Mouse (Mus musculus) heart, embryonic 16.5 days (tissue): ENCODE data around the gene Cisd3. TPM values are rescaled to one million over a fixed set of nuclear protein-coding genes. Genes with fewer than 3 reads are reported as not detected.
"Not testable (repeated sequence)": the region's sequence is repeated elsewhere in the genome, so short reads cannot be mapped to it uniquely, and the experiment has no call there.

Experiments
- ATAC-seq: fragments of 200-750 bp; cut with Nextera tagmentation; replicated peaks from 2 replicates; pipeline ENCODE4 v1.8.0; 2017; ENCODE audit warnings: moderate number of reproducible peaks; ENCODE audit not compliant: insufficient read depth, low FRiP score; ENCODE audit errors: extremely low read depth
- H3K27ac ChIP-seq: fragments of 300-500 bp; sonication (generic); 2 replicates; pipeline ENCODE4 v1.5.1; 2014; ENCODE audit warnings: mild to moderate bottlenecking, low read length, control low read depth, moderate library complexity
- H3K27me3 ChIP-seq: fragments of 300-500 bp; sonication (generic); 2 replicates; pipeline ENCODE4 v1.6.1; 2014; ENCODE audit warnings: low read length, mixed read lengths; ENCODE audit not compliant: control insufficient read depth, insufficient read depth
- H3K36me3 ChIP-seq: fragments of 300-500 bp; sonication (generic); 2 replicates; pipeline ENCODE4 v1.6.1; 2014; ENCODE audit not compliant: control insufficient read depth, insufficient read depth
- H3K4me1 ChIP-seq: fragments of 300-500 bp; sonication (generic); 2 replicates; pipeline ENCODE4 v1.6.1; 2014; ENCODE audit warnings: low read length, mixed read lengths; ENCODE audit not compliant: control insufficient read depth, insufficient read depth
- H3K4me2 ChIP-seq: fragments of 300-500 bp; sonication (generic); 2 replicates; pipeline ENCODE4 v1.6.1; 2014; ENCODE audit warnings: low read depth, mild to moderate bottlenecking, control low read depth, low read length
- H3K4me3 ChIP-seq: fragments of 300-500 bp; sonication (generic); 2 replicates; pipeline ENCODE4 v1.5.1; 2014; ENCODE audit warnings: mild to moderate bottlenecking, control low read depth, low read length
- H3K9ac ChIP-seq: fragments of 300-500 bp; sonication (generic); 2 replicates; pipeline ENCODE4 v1.6.1; 2014; ENCODE audit warnings: low read length, control low read depth
- H3K9me3 ChIP-seq: fragments of 300-500 bp; sonication (generic); replicated peaks from 2 replicates; pipeline ENCODE4 v1.6.1; 2016; ENCODE audit warnings: low read length; ENCODE audit not compliant: control insufficient read depth
- WGBS: fragments of 180-500 bp; shearing (Covaris S2); extraction: QIAGEN DNeasy Blood & Tissue Kit; methylation state at CpG from one replicate; pipeline ENCODE4 v1.1.7; 2014; 5-methylcytosine and 5-hydroxymethylcytosine counted together
- polyA plus RNA-seq: library from polyadenylated mRNA; unstranded; fragments of >200 nt; fragmentation: Nextera tagmentation; extraction: Ambion mirVana; gene quantifications from 2 replicates; pipeline ENCODE4 v1.2.1, GENCODE M21; 2015

The Cisd3 gene
- polyA plus RNA-seq: 81.1 and 86.1 TPM in 2 replicates

DNA sequence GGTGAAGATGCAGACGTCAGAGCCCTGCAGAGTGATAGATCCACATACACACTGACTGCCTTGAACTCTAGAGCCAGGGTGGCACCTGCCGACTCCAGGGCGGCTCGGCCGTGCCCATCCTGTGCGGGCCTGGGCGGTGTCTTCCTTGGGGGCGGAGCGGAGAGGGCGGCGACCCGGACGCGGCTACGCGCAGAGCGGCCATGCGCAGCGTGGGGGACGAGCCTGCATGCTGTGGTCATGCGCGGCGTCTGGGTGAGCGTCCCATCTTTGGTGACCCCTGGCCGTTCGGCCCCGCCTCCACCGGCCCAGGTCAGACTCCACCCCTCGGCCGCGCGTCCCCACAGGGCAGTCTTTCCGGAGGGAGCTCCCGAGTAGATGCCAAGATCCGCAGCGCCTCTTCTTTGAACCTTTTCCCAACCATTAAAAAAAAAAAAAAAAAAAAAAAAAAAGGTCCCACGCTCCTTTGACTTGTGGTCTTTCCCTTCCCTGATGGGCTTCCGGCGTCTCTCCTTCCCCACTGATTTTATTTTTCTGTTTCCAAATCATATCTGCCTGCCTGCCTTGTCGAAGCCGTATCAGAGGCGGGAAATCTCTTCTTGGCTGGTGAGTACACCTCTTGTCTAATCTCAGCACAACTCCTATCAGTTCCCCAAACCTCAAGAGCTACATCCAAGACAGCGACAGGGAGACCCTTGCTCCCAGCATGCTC, at the start of gene Cisd3:
TSS of gene Cisd3 (plus strand) at position 214 of the 709 bp plus-strand sequence.
- Histone ChIP-seq H3K4me3 (peak within 1 kb of the TSS; percentile 51), H3K9me3 (no peaks in the 10 kb centered on the region), H3K9ac (peak within 1 kb of the TSS; percentile 64), H3K27me3 (no peaks in the 10 kb centered on the region), H3K4me1 (peaks cover 24% of the 10 kb centered on the region), H3K27ac (peak within 1 kb of the TSS; percentile 79), H3K4me2 (peak within 1 kb of the TSS; percentile 78), H3K36me3 (peaks cover 18% of the 10 kb centered on the region)
- peak; percentile 90 for ATAC-seq
- under 1% methylated on average over 43 of the region's 43 CpGs for WGBS

DNA sequence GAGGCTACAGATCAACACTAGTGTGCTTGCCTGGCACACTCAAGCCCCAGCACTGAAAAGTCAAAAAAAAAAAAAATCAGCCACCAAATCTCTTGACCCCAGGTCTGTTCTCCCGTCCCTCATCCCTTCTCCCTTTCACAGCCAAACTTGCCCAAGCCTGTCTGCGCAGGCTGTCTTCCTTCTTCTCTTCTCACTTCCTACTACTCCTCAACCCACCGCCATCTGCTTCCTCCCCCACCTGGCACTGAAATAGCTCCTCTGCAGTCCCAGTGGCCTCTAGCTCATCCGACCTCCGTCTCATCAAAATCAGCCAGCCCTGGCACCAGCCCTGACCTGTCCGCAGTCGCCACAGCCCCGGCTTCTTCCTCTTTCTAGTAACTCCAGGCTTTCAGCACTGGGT, 44.0 kb upstream of the Cisd3 start:
- WGBS: 40% methylated on average over 8 of the region's 8 CpGs
- Histone ChIP-seq H3K27me3 (no peaks in the 10 kb centered on the region), H3K4me2 (no peak overlapping the region), H3K9ac (no peak overlapping the region), H3K36me3 (no peaks in the 10 kb centered on the region), H3K4me3 (no peak overlapping the region), H3K9me3 (peaks cover 3% of the 10 kb centered on the region), H3K4me1 (no peaks in the 10 kb centered on the region), H3K27ac (no peak overlapping the region)
- ATAC-seq: no peak

DNA sequence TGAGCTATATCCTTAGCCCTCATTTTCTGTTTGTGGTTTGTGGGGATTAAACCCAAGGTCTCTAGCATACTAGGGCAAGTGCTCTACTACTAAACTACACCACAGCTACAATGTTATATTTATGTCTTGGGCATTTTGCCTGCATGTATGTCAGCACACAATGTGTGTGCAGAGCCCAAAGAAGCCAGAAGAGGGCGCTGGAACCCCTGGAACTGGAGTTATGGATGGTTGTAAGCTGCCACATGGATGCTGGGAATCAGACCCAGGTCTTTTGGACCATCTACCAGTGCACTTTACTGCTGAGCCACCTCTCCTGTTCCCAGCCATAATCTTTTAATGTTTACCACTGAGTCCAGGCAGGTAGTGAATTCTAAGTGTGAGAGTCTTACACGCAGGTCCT, 42.9 kb upstream of the Cisd3 start:
- no peak overlapping the region for H3K27ac ChIP-seq
- no peak for ATAC-seq
- no peak overlapping the region for H3K4me3 ChIP-seq
- H3K27me3 ChIP-seq: no peaks in the 10 kb centered on the region
- no peak overlapping the region for H3K4me2 ChIP-seq
- no peaks in the 10 kb centered on the region for H3K36me3 ChIP-seq
- no peaks in the 10 kb centered on the region for H3K4me1 ChIP-seq
- H3K9me3 ChIP-seq: peaks cover 3% of the 10 kb centered on the region
- WGBS: 54% methylated on average over 2 of the region's 2 CpGs
- no peak overlapping the region for H3K9ac ChIP-seq

DNA sequence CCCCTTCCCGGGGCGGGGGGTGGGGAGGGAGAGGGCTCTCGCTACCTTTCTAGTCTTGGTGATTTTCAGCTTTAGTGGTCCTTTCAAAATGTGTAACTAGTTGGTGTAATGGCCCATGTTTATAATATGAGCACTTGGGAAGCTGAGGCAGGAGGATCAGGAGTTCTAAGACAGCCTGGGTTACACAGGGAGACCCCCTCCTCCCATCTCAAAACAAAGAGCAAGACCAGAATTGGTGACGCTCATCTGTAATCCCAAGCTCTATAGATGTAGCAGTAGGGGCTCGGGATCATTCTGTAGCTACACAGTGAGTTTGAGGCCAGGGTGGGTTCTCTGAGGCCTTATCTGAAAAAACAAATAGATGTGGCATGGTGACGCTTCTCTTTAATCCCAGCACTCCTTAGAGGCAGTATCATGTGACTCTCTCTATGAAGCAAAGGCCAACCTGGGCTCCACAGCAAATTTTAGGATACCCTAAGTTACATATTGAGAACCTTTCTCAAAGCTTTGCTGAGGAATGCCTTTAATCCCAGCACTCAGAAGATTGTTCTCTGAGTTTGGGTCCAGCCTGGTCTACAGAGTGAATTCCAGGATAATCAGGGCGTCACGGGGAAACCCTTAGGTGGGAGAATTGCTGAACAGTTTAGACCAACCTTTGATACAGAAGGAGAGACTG, 42.1 kb upstream of the Cisd3 start:
- no peak for ATAC-seq
- no peak overlapping the region for H3K4me2 ChIP-seq
- no peaks in the 10 kb centered on the region for H3K27me3 ChIP-seq
- no peaks in the 10 kb centered on the region for H3K36me3 ChIP-seq
- no peak overlapping the region for H3K27ac ChIP-seq
- 72% methylated on average over 8 of the region's 8 CpGs for WGBS
- H3K4me1 ChIP-seq: no peaks in the 10 kb centered on the region
- H3K9ac ChIP-seq: no peak overlapping the region
- H3K9me3 ChIP-seq: peaks cover 3% of the 10 kb centered on the region
- H3K4me3 ChIP-seq: no peak overlapping the region

DNA sequence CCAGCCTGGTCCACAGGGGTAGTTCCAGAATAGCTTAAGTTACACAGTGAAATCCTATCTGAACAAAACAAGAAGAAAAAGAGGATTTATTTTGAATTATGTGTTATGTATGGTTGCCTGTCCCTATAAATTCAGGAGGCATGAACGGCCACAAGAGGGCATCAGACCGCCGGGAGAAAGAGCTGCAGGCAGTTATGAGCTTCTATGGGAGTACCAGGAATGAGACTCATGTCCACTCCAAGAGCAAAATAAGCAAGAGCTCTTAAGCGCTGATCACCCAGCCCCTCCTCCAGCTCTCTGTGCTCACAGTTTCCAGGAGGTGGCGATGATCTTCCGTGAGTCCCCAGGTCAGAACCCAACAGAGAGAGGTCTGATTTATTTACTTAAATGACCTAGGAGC, 40.8 kb upstream of the Cisd3 start:
- Histone ChIP-seq H3K4me3 (no peak overlapping the region), H3K4me1 (no peaks in the 10 kb centered on the region), H3K27ac (no peak overlapping the region), H3K27me3 (no peaks in the 10 kb centered on the region), H3K36me3 (no peaks in the 10 kb centered on the region), H3K9me3 (peaks cover 3% of the 10 kb centered on the region), H3K4me2 (no peak overlapping the region), H3K9ac (no peak overlapping the region)
- WGBS: 4% methylated on average over 6 of the region's 6 CpGs
- no peak for ATAC-seq

DNA sequence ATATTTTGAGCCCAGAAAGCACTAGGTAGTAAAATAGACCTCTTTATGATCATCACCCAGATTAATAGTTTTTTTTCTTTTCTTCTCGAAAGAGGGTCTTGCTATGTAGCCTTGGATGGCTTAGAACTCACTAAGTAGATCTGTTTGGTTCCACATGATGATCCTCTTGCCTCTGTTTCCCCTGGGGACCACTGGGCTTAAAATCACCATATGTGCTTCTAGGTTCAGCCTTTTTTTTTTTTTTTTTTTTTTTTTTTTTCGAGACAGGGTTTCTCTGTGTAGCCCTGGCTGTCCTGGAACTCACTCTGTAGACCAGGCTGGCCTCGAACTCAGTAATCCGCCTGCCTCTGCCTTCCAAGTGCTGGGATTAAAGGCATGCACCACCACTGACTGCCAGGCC, 37.1 kb upstream of the Cisd3 start:
- H3K36me3 ChIP-seq, H3K9ac ChIP-seq, H3K27me3 ChIP-seq, H3K4me3 ChIP-seq, H3K4me1 ChIP-seq, H3K9me3 ChIP-seq, ATAC-seq, H3K4me2 ChIP-seq, H3K27ac ChIP-seq: not testable (repeated sequence)
- WGBS: 84% methylated on average over 3 of the region's 4 CpGs

DNA sequence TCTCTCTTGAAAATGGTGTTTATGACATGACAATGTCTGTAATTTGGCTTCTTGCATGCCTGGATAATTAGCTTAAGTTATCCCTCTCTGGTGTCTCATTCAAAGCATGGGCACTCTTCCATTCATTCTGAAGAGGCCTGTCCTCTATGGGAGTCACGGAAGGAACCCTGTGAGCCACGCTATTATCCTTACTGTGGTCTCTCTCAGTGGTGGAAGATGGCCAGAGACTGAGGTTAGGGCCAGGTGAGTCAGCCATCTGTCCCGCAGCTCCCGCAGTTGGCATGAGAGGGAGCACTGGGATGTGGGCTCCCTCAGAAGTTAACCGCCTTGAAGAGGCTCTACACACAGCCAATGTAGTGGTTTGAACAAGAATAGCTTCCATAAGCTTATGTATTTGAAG, 35.3 kb upstream of the Cisd3 start:
- no peak for ATAC-seq

DNA sequence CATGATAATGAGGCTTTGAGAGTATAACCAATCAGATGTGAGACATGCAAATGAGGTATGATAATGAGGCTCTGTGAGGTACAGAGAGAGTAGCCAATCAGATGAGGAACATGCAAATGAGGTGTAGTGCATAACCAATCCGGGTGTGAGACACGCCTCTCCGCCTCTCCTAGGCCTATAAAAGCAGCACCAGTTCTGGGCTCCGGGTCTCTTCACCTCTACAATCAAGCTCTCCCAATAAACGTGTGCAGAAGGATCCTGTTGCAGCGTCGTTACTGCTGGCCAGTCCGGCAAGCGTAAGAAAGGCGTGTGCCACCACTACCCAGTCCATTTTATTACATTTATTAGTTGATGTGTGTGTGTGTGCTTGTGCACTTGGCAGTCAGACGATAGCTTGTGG, 32.2 kb upstream of the Cisd3 start:
- not testable (repeated sequence) for H3K27ac ChIP-seq, H3K4me3 ChIP-seq, H3K27me3 ChIP-seq, H3K36me3 ChIP-seq, H3K9me3 ChIP-seq, H3K4me2 ChIP-seq, H3K9ac ChIP-seq, ATAC-seq
- peaks cover 10% of the 10 kb centered on the region for H3K4me1 ChIP-seq
- 91% methylated on average over 11 of the region's 11 CpGs for WGBS

More for the DNA sequence above, 35.3 kb upstream of the Cisd3 start:
- Histone ChIP-seq H3K27me3 (no peaks in the 10 kb centered on the region), H3K9me3 (no peaks in the 10 kb centered on the region), H3K4me1 (no peaks in the 10 kb centered on the region), H3K27ac (no peak overlapping the region), H3K4me3 (no peak overlapping the region), H3K4me2 (no peak overlapping the region), H3K36me3 (no peaks in the 10 kb centered on the region), H3K9ac (no peak overlapping the region)
- WGBS: 63% methylated on average over 5 of the region's 5 CpGs

DNA sequence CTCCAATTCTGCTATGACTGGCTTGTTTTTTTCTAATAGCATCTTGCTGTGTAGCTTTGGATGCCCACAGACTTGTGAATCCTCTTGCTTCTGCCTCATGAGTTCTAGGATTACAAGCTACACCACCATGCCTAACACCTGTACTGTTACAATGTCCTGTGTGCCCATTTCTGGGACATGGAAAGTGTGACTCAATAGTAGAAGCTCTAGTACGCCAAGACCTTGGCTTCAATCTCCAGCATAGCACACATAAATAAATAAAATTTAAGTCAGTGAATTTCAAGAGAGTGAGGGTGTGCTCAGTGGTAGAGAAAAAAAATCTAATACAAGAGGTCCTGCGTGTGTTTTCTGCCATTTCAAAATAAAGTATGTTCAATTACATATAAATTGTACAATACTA, 31.4 kb upstream of the Cisd3 start:
- no peak overlapping the region for H3K4me3 ChIP-seq
- H3K4me1 ChIP-seq: peaks cover 19% of the 10 kb centered on the region
- no peaks in the 10 kb centered on the region for H3K27me3 ChIP-seq
- no peak overlapping the region for H3K9ac ChIP-seq
- no peak overlapping the region for H3K27ac ChIP-seq
- 82% methylated on average over 2 of the region's 2 CpGs for WGBS
- ATAC-seq: no peak
- H3K4me2 ChIP-seq: no peak overlapping the region
- no peaks in the 10 kb centered on the region for H3K36me3 ChIP-seq
- no peaks in the 10 kb centered on the region for H3K9me3 ChIP-seq
